Mouse (Mus musculus) liver, embryonic 14.5 days (tissue): ENCODE results near the gene Serpina9.

Experiments
- CTCF ChIP-seq: IDR thresholded peaks from 2 replicates; pipeline ENCODE4 v1.5.1; 2016; ENCODE audit warnings: antibody characterized with exemption, low read depth, control low read depth
- EP300 ChIP-seq: IDR thresholded peaks from 2 replicates; pipeline ENCODE4 v1.6.1; 2016; ENCODE audit warnings: antibody characterized with exemption, low read depth

- TF ChIP-seq EP300 (no peak), CTCF (no peak)
These were observed 42.5 kb downstream of the Serpina9 start for GRCm38 (mm10) chr12:103971080-103971479.
